Mouse (Mus musculus) erythroblast, embryonic 14.5 days (primary cell): ENCODE measurements around the gene Cul9. TPM values are rescaled to one million over a fixed set of nuclear protein-coding genes. Genes with fewer than 3 reads are reported as not detected.
A peak's percentile ranks its signal among the peaks of the same experiment; 100 is the strongest.

Experiments used
- H3K27me3 ChIP-seq: 2 replicates; pipeline ENCODE4 v1.6.1; 2012; ENCODE audit warnings: inconsistent platforms; ENCODE audit not compliant: control insufficient read depth
- H3K36me3 ChIP-seq: 2 replicates; pipeline ENCODE4 v1.6.1; 2012; ENCODE audit warnings: mild to moderate bottlenecking, inconsistent platforms; ENCODE audit not compliant: control insufficient read depth
- H3K4me1 ChIP-seq: 2 replicates; pipeline ENCODE4 v1.6.1; 2012; ENCODE audit warnings: inconsistent platforms; ENCODE audit not compliant: control insufficient read depth
- H3K4me3 ChIP-seq: replicated peaks from 2 replicates; pipeline ENCODE3; 2012; ENCODE audit warnings: moderate library complexity, mild to moderate bottlenecking, inconsistent platforms
- H3K9me3 ChIP-seq: 2 replicates; pipeline ENCODE4 v1.6.1; 2012; ENCODE audit warnings: low read length, inconsistent platforms, mixed read lengths; ENCODE audit not compliant: control insufficient read depth
- GATA1 ChIP-seq: IDR thresholded peaks from 2 replicates; pipeline ENCODE4 v1.6.1; 2012; ENCODE audit warnings: low read length, inconsistent platforms, mixed read lengths
- TAL1 ChIP-seq: IDR thresholded peaks from 3 replicates; pipeline ENCODE4 v1.6.1; 2012; ENCODE audit warnings: low read length, inconsistent platforms, mixed read lengths
- polyA plus RNA-seq: library from polyadenylated mRNA; stranded (reverse); fragments of >175 nt; gene quantifications from 2 replicates; pipeline ENCODE4 v1.2.3, GENCODE M21; 2012

Gene Cul9
- polyA plus RNA-seq, 1 experiment, result 0.09 TPM

- Histone ChIP-seq H3K27me3 (peaks cover 33% of the 10 kb centered on the region), H3K36me3 (peaks cover 50% of the 10 kb centered on the region), H3K4me1 (peaks cover 26% of the 10 kb centered on the region), H3K4me3 (no peak overlapping the region), H3K9me3 (no peaks in the 10 kb centered on the region)
- no peak for TF ChIP-seq GATA1
- TF ChIP-seq TAL1, result no peak; the same call in 2 of the 3 replicates
Observed at GRCm38 (mm10) chr17:46549193-46549592, 3.0 kb upstream of the Cul9 start.

GRCm38 (mm10) chr17:46548741-46549140 lies 2.6 kb upstream of the Cul9 start:
- Histone ChIP-seq H3K36me3 (peaks cover 50% of the 10 kb centered on the region), H3K9me3 (no peaks in the 10 kb centered on the region), H3K4me3 (no peak overlapping the region), H3K4me1 (peaks cover 22% of the 10 kb centered on the region), H3K27me3 (peaks cover 34% of the 10 kb centered on the region)
- TF ChIP-seq GATA1, result no peak
- TF ChIP-seq TAL1, result no peak

- Histone ChIP-seq H3K4me3 (no peak overlapping the region), H3K9me3 (no peaks in the 10 kb centered on the region), H3K4me1 (peaks cover 13% of the 10 kb centered on the region), H3K27me3 (peaks cover 38% of the 10 kb centered on the region), H3K36me3 (peaks cover 47% of the 10 kb centered on the region)
- TF ChIP-seq GATA1 (no peak), TAL1 (no peak)
Observed at GRCm38 (mm10) chr17:46547923-46548322, 1.7 kb upstream of the Cul9 start.

- no peak for TF ChIP-seq TAL1
- no peak for TF ChIP-seq GATA1
- no peak overlapping the region for H3K4me3 ChIP-seq
- peaks cover 8% of the 10 kb centered on the region for H3K4me1 ChIP-seq
- peaks cover 38% of the 10 kb centered on the region for H3K27me3 ChIP-seq
- no peaks in the 10 kb centered on the region for H3K9me3 ChIP-seq
- H3K36me3 ChIP-seq, result peaks cover 38% of the 10 kb centered on the region
Observed at GRCm38 (mm10) chr17:46546995-46547394, 807 bp upstream of the Cul9 start.

- Histone ChIP-seq H3K27me3 (peaks cover 38% of the 10 kb centered on the region), H3K36me3 (peaks cover 34% of the 10 kb centered on the region), H3K4me3 (peak overlapping the region; percentile 45), H3K4me1 (peaks cover 8% of the 10 kb centered on the region), H3K9me3 (no peaks in the 10 kb centered on the region)
- no peak for TF ChIP-seq TAL1
- no peak for TF ChIP-seq GATA1
Observed at GRCm38 (mm10) chr17:46546591-46546990, 403 bp upstream of the Cul9 start.

- Histone ChIP-seq H3K36me3 (peaks cover 5% of the 10 kb centered on the region), H3K4me1 (peaks cover 6% of the 10 kb centered on the region), H3K4me3 (no peak overlapping the region), H3K27me3 (peaks cover 40% of the 10 kb centered on the region), H3K9me3 (no peaks in the 10 kb centered on the region)
- TF ChIP-seq GATA1 (no peak), TAL1 (no peak)
Observed at GRCm38 (mm10) chr17:46543661-46544060, 2.5 kb downstream of the Cul9 start.

- Histone ChIP-seq H3K4me3 (no peak overlapping the region), H3K4me1 (no peaks in the 10 kb centered on the region), H3K27me3 (peaks cover 14% of the 10 kb centered on the region), H3K36me3 (no peaks in the 10 kb centered on the region), H3K9me3 (no peaks in the 10 kb centered on the region)
- no peak for TF ChIP-seq GATA1
- TF ChIP-seq TAL1, result no peak
Observed at GRCm38 (mm10) chr17:46525579-46526307, 20.4 kb downstream of the Cul9 start.

- no peak overlapping the region for H3K4me3 ChIP-seq
- H3K9me3 ChIP-seq, result no peaks in the 10 kb centered on the region
- no peaks in the 10 kb centered on the region for H3K36me3 ChIP-seq
- H3K4me1 ChIP-seq, result no peaks in the 10 kb centered on the region
- TF ChIP-seq GATA1 (no peak), TAL1 (no peak)
- H3K27me3 ChIP-seq, result peaks cover 21% of the 10 kb centered on the region
Observed at GRCm38 (mm10) chr17:46525065-46525464, 21.1 kb downstream of the Cul9 start.

- Histone ChIP-seq H3K36me3 (no peaks in the 10 kb centered on the region), H3K9me3 (no peaks in the 10 kb centered on the region), H3K4me1 (no peaks in the 10 kb centered on the region), H3K27me3 (peaks cover 29% of the 10 kb centered on the region), H3K4me3 (no peak overlapping the region)
- TF ChIP-seq GATA1, result no peak
- no peak for TF ChIP-seq TAL1
Observed at GRCm38 (mm10) chr17:46521963-46522668, 24.1 kb downstream of the Cul9 start.
